Mouse (Mus musculus) heart, adult 2 months (tissue): ENCODE measurements around the gene Krtdap. TPM values are rescaled to one million over a fixed set of nuclear protein-coding genes. Genes with fewer than 3 reads are reported as not detected.

Experiments
- DNase-seq, 2 experiments: peaks; one replicate each; pipeline ENCODE4 v3.0.0; 2021
- H3K27ac ChIP-seq: fragments of 200-600 bp; 2 replicates; pipeline ENCODE4 v1.8.1; 2022
- H3K27me3 ChIP-seq: fragments of 200-500 bp; 2 replicates; pipeline ENCODE4 v1.6.1; 2012; ENCODE audit warnings: mild to moderate bottlenecking, low read length, inconsistent platforms, mixed read lengths; ENCODE audit not compliant: control insufficient read depth, insufficient read depth
- H3K36me3 ChIP-seq: fragments of 200-500 bp; 2 replicates; pipeline ENCODE4 v1.6.1; 2012; ENCODE audit warnings: low read length, inconsistent platforms; ENCODE audit not compliant: control insufficient read depth, insufficient read depth
- H3K4me1 ChIP-seq: fragments of 200-500 bp; 2 replicates; pipeline ENCODE4 v1.6.1; 2011; ENCODE audit warnings: low read length; ENCODE audit not compliant: control insufficient read depth, insufficient read depth
- H3K4me3 ChIP-seq: fragments of 200-600 bp; 2 replicates; pipeline ENCODE4 v1.8.1; 2022
- H3K79me2 ChIP-seq: fragments of 200-500 bp; replicated peaks from 2 replicates; pipeline ENCODE4 v1.6.1; 2012; ENCODE audit warnings: mild to moderate bottlenecking, inconsistent platforms, low read length, moderate library complexity, mixed read lengths; ENCODE audit not compliant: control insufficient read depth, insufficient read depth
- H3K9ac ChIP-seq: fragments of 200-500 bp; 2 replicates; pipeline ENCODE4 v1.6.1; 2012; ENCODE audit warnings: low read depth, mild to moderate bottlenecking, control low read depth, inconsistent platforms, low read length, mixed read lengths
- CTCF ChIP-seq: fragments of 200-600 bp; IDR thresholded peaks from 2 replicates; pipeline ENCODE4 v1.8.1; 2022; ENCODE audit warnings: antibody characterized with exemption, mild to moderate bottlenecking, moderate library complexity
- EP300 ChIP-seq: fragments of 200-500 bp; IDR thresholded peaks from 2 replicates; pipeline ENCODE4 v1.6.1; 2011; ENCODE audit warnings: low read depth, low read length, control low read depth; ENCODE audit not compliant: insufficient read depth
- POLR2A ChIP-seq: fragments of 200-500 bp; IDR thresholded peaks from 2 replicates; pipeline ENCODE4 v1.6.1; 2011; ENCODE audit warnings: mild to moderate bottlenecking, low read depth, low read length, control low read depth; ENCODE audit not compliant: insufficient read depth
- WGBS: fragments of 180-500 bp; shearing (Covaris S2); methylation state at CpG from one replicate; pipeline ENCODE4 v1.1.7; 2018; 5-methylcytosine and 5-hydroxymethylcytosine counted together
- intact Hi-C: fragments of 180-260 bp; cut with DNase I; formaldehyde crosslinking; loops from one replicate; pipeline ENCODE4 v1.15.1; 2025
- polyA plus RNA-seq: library from polyadenylated mRNA; depleted of rRNA; stranded (reverse); fragments of >200 nt; gene quantifications from 2 replicates; pipeline ENCODE4 v1.2.3, GENCODE M21; 2012
- total RNA-seq, 2 experiments: library from RNA; stranded (reverse); gene quantifications; 2 replicates each; pipeline ENCODE4 v1.2.3; 2021

The Krtdap gene
- total and polyA plus RNA-seq, 3 experiments: not detected

- no peaks in the 10 kb centered on the region for H3K36me3 ChIP-seq
- no peaks in the 10 kb centered on the region for H3K27me3 ChIP-seq
- intact Hi-C loops: no loop called here
- H3K4me3 ChIP-seq: no peak overlapping the region
- WGBS: 66% methylated on average over 3 of the region's 3 CpGs
- no peaks in the 10 kb centered on the region for H3K79me2 ChIP-seq
- DNase-seq: no peak
- no peak overlapping the region for H3K27ac ChIP-seq
- TF ChIP-seq EP300: no peak
- no peak for TF ChIP-seq CTCF
- no peak for TF ChIP-seq POLR2A
- H3K9ac ChIP-seq: no peak overlapping the region
- H3K4me1 ChIP-seq: no peaks in the 10 kb centered on the region
Measured at GRCm38 (mm10) chr7:30782658-30783057, 5.0 kb upstream of the Krtdap start.

GRCm38 (mm10) chr7:30785154-30785553 lies 2.5 kb upstream of the Krtdap start:
- TF ChIP-seq EP300 (no peak), CTCF (no peak), POLR2A (no peak)
- Histone ChIP-seq H3K4me1 (no peaks in the 10 kb centered on the region), H3K9ac (no peak overlapping the region), H3K27ac (no peak overlapping the region), H3K79me2 (no peaks in the 10 kb centered on the region), H3K27me3 (no peaks in the 10 kb centered on the region), H3K4me3 (no peak overlapping the region), H3K36me3 (no peaks in the 10 kb centered on the region)
- 48% methylated on average over 1 of the region's 1 CpGs for WGBS
- intact Hi-C loops: no loop called here
- DNase-seq: no peak

DNA sequence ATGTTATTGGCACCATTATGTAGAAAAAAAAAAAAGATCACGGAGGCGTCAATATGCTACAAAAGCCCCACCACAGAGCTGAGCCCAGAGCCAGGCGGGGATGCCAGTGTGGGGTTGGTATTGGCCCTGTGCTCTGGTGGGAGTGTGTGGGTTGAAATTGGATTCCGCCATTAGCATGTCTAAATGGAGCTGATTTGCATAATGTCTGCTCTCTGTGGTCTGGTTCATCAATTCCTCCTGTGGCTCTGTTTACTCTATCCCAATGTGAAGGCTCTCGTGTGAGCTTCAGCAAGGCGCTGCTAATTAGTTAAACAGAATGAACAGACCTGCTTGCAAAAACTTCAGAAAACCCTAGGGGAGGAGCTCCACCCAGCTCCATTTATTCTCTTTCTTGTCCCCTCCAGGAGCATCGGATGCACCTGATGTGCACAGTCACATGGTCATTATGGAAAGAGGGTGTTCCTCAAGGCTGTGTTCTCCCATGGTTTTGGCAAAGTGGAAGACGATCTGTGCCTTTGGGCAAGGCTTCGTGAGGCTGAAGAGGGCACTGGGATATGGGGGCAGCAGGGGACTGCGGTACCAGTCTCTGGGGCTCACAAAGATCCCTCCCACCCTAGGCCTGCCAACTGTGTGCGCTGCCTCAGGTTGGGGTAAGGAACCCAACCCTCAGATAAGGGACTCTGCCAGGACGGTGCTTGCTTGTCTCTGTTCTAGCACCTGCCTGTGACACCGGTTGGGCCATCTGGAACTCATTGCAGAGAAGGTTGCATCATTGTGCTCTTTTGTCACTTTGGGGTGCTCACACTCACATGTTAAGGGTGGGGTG lies 1.8 kb upstream of the Krtdap start:
- H3K36me3 ChIP-seq: no peaks in the 10 kb centered on the region
- intact Hi-C loops: no loop called here
- 74% methylated on average over 13 of the region's 13 CpGs for WGBS
- H3K4me3 ChIP-seq: no peak overlapping the region
- TF ChIP-seq CTCF: no peak
- TF ChIP-seq POLR2A: no peak
- TF ChIP-seq EP300: no peak
- no peaks in the 10 kb centered on the region for H3K27me3 ChIP-seq
- H3K27ac ChIP-seq: no peak overlapping the region
- no peak overlapping the region for H3K9ac ChIP-seq
- no peaks in the 10 kb centered on the region for H3K4me1 ChIP-seq
- no peaks in the 10 kb centered on the region for H3K79me2 ChIP-seq
- DNase-seq: no peak

- Histone ChIP-seq H3K27ac (no peak overlapping the region), H3K4me1 (no peaks in the 10 kb centered on the region), H3K79me2 (no peaks in the 10 kb centered on the region), H3K4me3 (no peak overlapping the region), H3K36me3 (no peaks in the 10 kb centered on the region), H3K9ac (no peak overlapping the region), H3K27me3 (no peaks in the 10 kb centered on the region)
- DNase-seq: no peak
- WGBS: 73% methylated on average over 10 of the region's 10 CpGs
- intact Hi-C loops: no loop called here
- TF ChIP-seq EP300: no peak
- TF ChIP-seq CTCF: no peak
- TF ChIP-seq POLR2A: no peak
Measured at GRCm38 (mm10) chr7:30790141-30790540, 2.4 kb downstream of the Krtdap start.

DNA sequence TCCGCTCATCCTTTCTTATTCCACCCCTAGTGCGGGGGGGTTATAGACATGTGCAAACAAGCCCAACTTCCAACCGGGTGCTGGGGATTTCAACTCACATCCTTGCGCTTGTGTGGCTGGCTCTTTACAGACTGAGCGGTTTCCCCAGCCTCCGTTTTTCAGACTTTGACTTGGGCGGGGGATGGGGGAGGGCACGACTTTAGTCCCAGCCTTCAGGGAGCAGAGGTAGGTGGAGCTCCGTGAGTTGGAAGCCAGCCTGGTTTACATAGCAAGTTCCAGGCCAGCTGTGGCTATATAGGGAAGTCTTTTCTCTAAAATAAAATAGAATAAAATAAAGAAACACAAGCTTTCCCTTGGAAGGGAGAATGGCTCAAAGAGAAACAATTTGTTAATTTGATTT lies 4.2 kb downstream of the Krtdap start:
- intact Hi-C loops: no loop called here
- H3K36me3 ChIP-seq: no peaks in the 10 kb centered on the region

DNA sequence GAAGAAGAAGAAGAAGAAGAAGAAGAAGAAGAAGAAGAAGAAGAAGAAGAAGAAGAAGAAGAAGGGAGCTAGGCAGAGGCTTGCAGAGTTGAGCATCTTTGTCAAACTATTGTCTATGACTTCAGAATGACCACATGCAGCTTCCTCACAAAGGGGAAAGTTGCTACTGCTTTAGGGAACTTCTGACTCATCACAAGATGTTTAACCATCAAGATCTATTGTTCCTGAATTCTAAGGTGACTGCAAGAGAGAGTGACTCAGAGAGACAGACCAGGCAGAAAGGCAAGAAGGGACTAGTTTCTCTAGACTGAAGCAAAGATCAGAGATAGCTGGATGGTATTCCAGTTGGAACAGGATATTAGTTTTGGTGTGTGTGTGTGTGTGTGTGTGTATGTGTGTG lies 7.2 kb downstream of the Krtdap start:
- no peak for DNase-seq
- no peaks in the 10 kb centered on the region for H3K36me3 ChIP-seq
- H3K27ac ChIP-seq: no peak overlapping the region
- H3K4me3 ChIP-seq: no peak overlapping the region
- H3K9ac ChIP-seq: no peak overlapping the region
- H3K79me2 ChIP-seq: no peaks in the 10 kb centered on the region
- TF ChIP-seq EP300 (no peak), POLR2A (no peak), CTCF (no peak)
- no peaks in the 10 kb centered on the region; the same call in 1 of the 2 replicates for H3K27me3 ChIP-seq
- H3K4me1 ChIP-seq: no peaks in the 10 kb centered on the region
- intact Hi-C loops: no loop called here

More for the DNA sequence above, 4.2 kb downstream of the Krtdap start:
- no peaks in the 10 kb centered on the region for H3K27me3 ChIP-seq
- no peaks in the 10 kb centered on the region for H3K79me2 ChIP-seq
- H3K27ac ChIP-seq: no peak overlapping the region
- 21% methylated on average over 9 of the region's 9 CpGs for WGBS
- H3K9ac ChIP-seq: no peak overlapping the region
- no peak for TF ChIP-seq CTCF
- no peak for TF ChIP-seq POLR2A
- TF ChIP-seq EP300: no peak
- DNase-seq: no peak
- H3K4me1 ChIP-seq: no peaks in the 10 kb centered on the region
- H3K4me3 ChIP-seq: no peak overlapping the region
